Mouse (Mus musculus): ENCODE measurements around the gene Lin52. TPM values are rescaled to one million over a fixed set of nuclear protein-coding genes. Genes with fewer than 3 reads are reported as not detected.

Lin52 gene
- polyA plus RNA-seq, 1 experiment from 2014 or later, result 23.7 TPM

GRCm38 (mm10) chr12:84555218-84555617 is 104.0 kb downstream of the Lin52 start:
- Histone ChIP-seq H3K4me2 (replicated peaks; ENCODE audit: low read depth, low read length) (no peak overlapping the region), H3K4me3 (ENCODE audit: low read length) (no peak overlapping the region), H3K4me1 (ENCODE audit: insufficient read depth, low read length) (no peaks in the 10 kb centered on the region), H3K9ac (replicated peaks; ENCODE audit: low read length) (no peak overlapping the region), H3K27me3 (ENCODE audit: insufficient read depth, low read length) (no peaks in the 10 kb centered on the region), H3K36me3 (ENCODE audit: insufficient read depth, low read length) (no peaks in the 10 kb centered on the region), H3K27ac (ENCODE audit: low read length) (no peak overlapping the region), H3K9me3 (ENCODE audit: low read length) (no peaks in the 10 kb centered on the region)
- ATAC-seq (ENCODE audit: low FRiP score, low TSS enrichment), result no peak
- 55% methylated on average over 8 of the region's 8 CpGs for WGBS

DNA sequence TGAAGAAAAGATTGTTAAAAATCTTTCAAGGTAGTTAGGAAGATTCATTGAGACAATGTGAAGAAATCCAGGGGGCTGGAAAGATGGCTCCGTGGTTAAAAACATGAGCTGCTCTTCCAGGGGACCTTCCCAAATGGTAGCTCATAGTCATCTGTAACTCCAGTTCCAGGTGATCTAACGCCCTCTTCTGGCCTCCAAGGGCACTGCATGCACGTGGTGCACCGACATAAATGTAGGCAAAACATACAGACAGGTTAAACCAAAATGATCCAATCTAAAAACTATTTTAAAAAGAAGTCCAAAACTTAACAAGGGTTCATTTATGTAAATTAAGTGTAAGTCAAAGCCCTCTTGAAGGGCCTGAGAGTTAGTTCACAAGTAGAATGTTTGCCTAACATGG is 111.3 kb downstream of the Lin52 start:
- Histone ChIP-seq H3K4me3 (ENCODE audit: low read length) (no peak overlapping the region), H3K9me3 (ENCODE audit: low read length) (no peaks in the 10 kb centered on the region), H3K9ac (replicated peaks; ENCODE audit: low read length) (no peak overlapping the region), H3K27me3 (ENCODE audit: insufficient read depth, low read length) (peaks cover 10% of the 10 kb centered on the region), H3K4me2 (replicated peaks; ENCODE audit: low read depth, low read length) (no peak overlapping the region), H3K36me3 (ENCODE audit: insufficient read depth, low read length) (no peaks in the 10 kb centered on the region), H3K27ac (ENCODE audit: low read length) (no peak overlapping the region), H3K4me1 (ENCODE audit: insufficient read depth, low read length) (no peaks in the 10 kb centered on the region)
- ATAC-seq (ENCODE audit: low FRiP score, low TSS enrichment), result no peak
- 57% methylated on average over 4 of the region's 4 CpGs for WGBS

- Histone ChIP-seq H3K36me3 (ENCODE audit: insufficient read depth, low read length) (no peaks in the 10 kb centered on the region), H3K4me3 (ENCODE audit: low read length) (no peak overlapping the region), H3K27ac (ENCODE audit: low read length) (no peak overlapping the region), H3K9me3 (ENCODE audit: low read length) (no peaks in the 10 kb centered on the region), H3K9ac (replicated peaks; ENCODE audit: low read length) (no peak overlapping the region), H3K27me3 (ENCODE audit: insufficient read depth, low read length) (peaks cover 59% of the 10 kb centered on the region), H3K4me2 (replicated peaks; ENCODE audit: low read depth, low read length) (no peak overlapping the region), H3K4me1 (ENCODE audit: insufficient read depth, low read length) (peaks cover 7% of the 10 kb centered on the region; the same call in 1 of the 2 replicates)
- 80% methylated on average over 6 of the region's 6 CpGs for WGBS
- no peak for ATAC-seq (ENCODE audit: low FRiP score, low TSS enrichment)
These were observed 116.4 kb downstream of the Lin52 start for GRCm38 (mm10) chr12:84567576-84567975.

DNA sequence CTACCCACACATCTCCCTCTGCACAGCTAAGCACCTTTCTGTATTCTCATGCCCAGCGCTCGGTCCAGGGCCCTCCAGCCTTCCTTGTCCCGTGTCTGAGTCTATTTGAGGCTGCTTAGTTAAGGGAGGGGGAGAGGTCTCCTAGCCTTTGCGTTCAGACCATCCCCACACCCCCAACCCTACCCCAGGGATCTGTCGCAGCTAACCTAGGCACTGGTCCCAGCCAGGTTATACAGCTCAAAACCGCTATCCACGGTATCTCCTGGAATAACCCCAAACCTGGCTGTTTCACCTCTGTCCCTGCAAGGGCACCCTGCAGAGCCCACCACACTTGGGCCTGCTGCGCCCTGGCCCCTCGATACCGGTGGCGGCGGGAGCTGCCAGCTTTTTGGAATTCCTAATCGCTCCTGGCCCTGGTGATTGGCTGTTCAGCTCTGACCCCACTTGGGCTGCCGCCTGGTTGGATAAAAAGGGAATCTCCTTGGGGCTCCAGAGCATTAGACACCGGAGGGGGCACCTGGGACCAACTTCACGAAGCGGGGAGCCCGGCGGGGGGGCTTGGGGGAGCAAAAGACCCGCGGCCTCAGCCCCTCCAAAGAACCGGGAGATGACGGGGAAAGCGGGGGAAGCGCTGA is 118.2 kb downstream of the Lin52 start, which contains the start of gene Vsx2:
Vsx2 (plus strand) TSS at position 427 of the 635 bp plus-strand sequence.
- H3K4me1 ChIP-seq (ENCODE audit: insufficient read depth, low read length), result peaks cover 7% of the 10 kb centered on the region; the same call in 1 of the 2 replicates
- no peaks in the 10 kb centered on the region for H3K36me3 ChIP-seq (ENCODE audit: insufficient read depth, low read length)
- WGBS, result 3% methylated on average over 23 of the region's 25 CpGs
- no peak within 1 kb of the TSS for H3K27ac ChIP-seq (ENCODE audit: low read length)
- H3K4me2 ChIP-seq (replicated peaks; ENCODE audit: low read depth, low read length), result no peak within 1 kb of the TSS; the same call in 1 of the 2 replicates
- no peak within 1 kb of the TSS for H3K9ac ChIP-seq (replicated peaks; ENCODE audit: low read length)
- peaks cover 75% of the 10 kb centered on the region for H3K27me3 ChIP-seq (ENCODE audit: insufficient read depth, low read length)
- H3K4me3 ChIP-seq (ENCODE audit: low read length), result no peak within 1 kb of the TSS
- H3K9me3 ChIP-seq (ENCODE audit: low read length), result no peaks in the 10 kb centered on the region
- no peak for ATAC-seq (ENCODE audit: low FRiP score, low TSS enrichment)

DNA sequence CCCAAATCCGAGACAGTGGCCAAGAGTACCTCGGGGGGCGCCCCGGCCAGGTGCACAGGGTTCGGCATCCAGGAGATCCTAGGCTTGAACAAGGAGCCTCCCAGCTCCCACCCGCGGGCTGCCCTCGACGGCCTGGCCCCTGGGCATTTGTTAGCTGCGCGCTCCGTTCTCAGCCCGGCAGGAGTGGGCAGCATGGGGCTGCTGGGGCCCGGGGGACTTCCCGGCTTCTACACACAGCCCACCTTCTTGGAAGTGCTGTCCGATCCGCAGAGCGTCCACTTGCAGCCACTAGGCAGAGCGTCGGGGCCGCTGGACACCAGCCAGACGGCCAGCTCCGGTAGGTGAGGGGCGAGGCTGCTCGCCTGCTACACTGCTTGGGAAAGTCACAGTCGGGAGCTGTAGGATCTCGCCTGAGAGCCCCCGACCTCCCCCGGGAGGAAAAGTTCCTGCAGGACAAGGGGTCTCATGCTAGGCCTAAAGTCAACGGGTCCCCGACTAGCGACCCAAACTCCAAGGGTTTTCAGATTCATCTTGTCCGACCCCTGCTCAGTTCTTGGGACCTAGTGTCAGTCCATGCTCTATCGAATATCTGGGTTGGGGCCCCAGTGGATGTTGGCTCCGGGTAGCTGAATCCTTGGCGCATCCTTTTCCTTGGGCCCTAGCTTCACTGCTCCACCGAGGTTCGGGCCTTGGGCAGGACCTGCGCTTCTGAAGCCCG is 118.9 kb downstream of the Lin52 start:
- peaks cover 81% of the 10 kb centered on the region for H3K27me3 ChIP-seq (ENCODE audit: insufficient read depth, low read length)
- H3K9ac ChIP-seq (replicated peaks; ENCODE audit: low read length), result no peak overlapping the region
- no peak overlapping the region for H3K4me3 ChIP-seq (ENCODE audit: low read length)
- no peak overlapping the region; the same call in 1 of the 2 replicates for H3K4me2 ChIP-seq (replicated peaks; ENCODE audit: low read depth, low read length)
- ATAC-seq (ENCODE audit: low FRiP score, low TSS enrichment), result no peak
- 2% methylated on average over 40 of the region's 40 CpGs for WGBS
- H3K36me3 ChIP-seq (ENCODE audit: insufficient read depth, low read length), result no peaks in the 10 kb centered on the region
- peaks cover 7% of the 10 kb centered on the region; the same call in 1 of the 2 replicates for H3K4me1 ChIP-seq (ENCODE audit: insufficient read depth, low read length)
- no peak overlapping the region for H3K27ac ChIP-seq (ENCODE audit: low read length)
- H3K9me3 ChIP-seq (ENCODE audit: low read length), result no peaks in the 10 kb centered on the region

- Histone ChIP-seq H3K9ac (replicated peaks; ENCODE audit: low read length) (no peak overlapping the region), H3K27me3 (ENCODE audit: insufficient read depth, low read length) (peaks cover 82% of the 10 kb centered on the region), H3K36me3 (ENCODE audit: insufficient read depth, low read length) (no peaks in the 10 kb centered on the region), H3K4me2 (replicated peaks; ENCODE audit: low read depth, low read length) (no peak overlapping the region), H3K4me1 (ENCODE audit: insufficient read depth, low read length) (peaks cover 7% of the 10 kb centered on the region; the same call in 1 of the 2 replicates), H3K27ac (ENCODE audit: low read length) (no peak overlapping the region), H3K4me3 (ENCODE audit: low read length) (no peak overlapping the region), H3K9me3 (ENCODE audit: low read length) (no peaks in the 10 kb centered on the region)
- no peak for ATAC-seq (ENCODE audit: low FRiP score, low TSS enrichment)
- WGBS, result 2% methylated on average over 34 of the region's 34 CpGs
These were observed 119.6 kb downstream of the Lin52 start for GRCm38 (mm10) chr12:84570694-84571415.

- Histone ChIP-seq H3K4me2 (replicated peaks; ENCODE audit: low read depth, low read length) (0 out of 2 replicates have a peak overlapping the region, but pooled peaks have one; percentile 1), H3K27ac (ENCODE audit: low read length) (no peak overlapping the region), H3K9ac (replicated peaks; ENCODE audit: low read length) (no peak overlapping the region), H3K27me3 (ENCODE audit: insufficient read depth, low read length) (peaks cover 80% of the 10 kb centered on the region), H3K36me3 (ENCODE audit: insufficient read depth, low read length) (no peaks in the 10 kb centered on the region), H3K4me3 (ENCODE audit: low read length) (no peak overlapping the region), H3K9me3 (ENCODE audit: low read length) (no peaks in the 10 kb centered on the region), H3K4me1 (ENCODE audit: insufficient read depth, low read length) (peaks cover 7% of the 10 kb centered on the region; the same call in 1 of the 2 replicates)
- no peak for ATAC-seq (ENCODE audit: low FRiP score, low TSS enrichment)
- 3% methylated on average over 43 of the region's 43 CpGs for WGBS
These were observed 120.5 kb downstream of the Lin52 start for GRCm38 (mm10) chr12:84571466-84572340.

DNA sequence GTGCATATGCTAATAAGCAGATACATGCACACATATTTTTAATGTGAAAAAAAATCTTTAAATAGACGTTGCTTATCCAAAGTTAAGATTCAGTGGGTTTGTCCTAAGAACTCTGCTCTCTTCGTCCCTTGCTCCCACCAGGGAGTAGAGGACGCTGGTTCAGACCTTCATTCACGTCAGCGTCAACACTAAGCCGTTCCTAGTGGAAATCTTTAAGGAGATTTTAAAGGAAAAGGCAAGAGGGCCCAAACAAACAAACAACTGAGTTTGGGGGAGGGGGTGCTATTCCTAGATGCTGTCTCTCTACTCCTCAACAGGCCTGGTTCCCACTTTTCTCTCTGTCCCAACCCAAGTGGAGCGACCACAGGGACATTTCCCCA is 121.1 kb downstream of the Lin52 start:
- Histone ChIP-seq H3K9me3 (ENCODE audit: low read length) (no peaks in the 10 kb centered on the region), H3K9ac (replicated peaks; ENCODE audit: low read length) (no peak overlapping the region), H3K4me3 (ENCODE audit: low read length) (no peak overlapping the region), H3K27ac (ENCODE audit: low read length) (no peak overlapping the region), H3K4me2 (replicated peaks; ENCODE audit: low read depth, low read length) (no peak overlapping the region), H3K27me3 (ENCODE audit: insufficient read depth, low read length) (peaks cover 77% of the 10 kb centered on the region), H3K36me3 (ENCODE audit: insufficient read depth, low read length) (no peaks in the 10 kb centered on the region), H3K4me1 (ENCODE audit: insufficient read depth, low read length) (peaks cover 7% of the 10 kb centered on the region; the same call in 1 of the 2 replicates)
- no peak for ATAC-seq (ENCODE audit: low FRiP score, low TSS enrichment)
- 10% methylated on average over 7 of the region's 7 CpGs for WGBS

- Histone ChIP-seq H3K9me3 (ENCODE audit: low read length) (no peaks in the 10 kb centered on the region), H3K36me3 (ENCODE audit: insufficient read depth, low read length) (no peaks in the 10 kb centered on the region), H3K27me3 (ENCODE audit: insufficient read depth, low read length) (peaks cover 71% of the 10 kb centered on the region), H3K27ac (ENCODE audit: low read length) (no peak overlapping the region), H3K4me1 (ENCODE audit: insufficient read depth, low read length) (peaks cover 7% of the 10 kb centered on the region; the same call in 1 of the 2 replicates), H3K4me3 (ENCODE audit: low read length) (no peak overlapping the region), H3K4me2 (replicated peaks; ENCODE audit: low read depth, low read length) (no peak overlapping the region), H3K9ac (replicated peaks; ENCODE audit: low read length) (no peak overlapping the region)
- ATAC-seq (ENCODE audit: low FRiP score, low TSS enrichment), result no peak
- WGBS, result 18% methylated on average over 7 of the region's 7 CpGs
These were observed 121.9 kb downstream of the Lin52 start for GRCm38 (mm10) chr12:84573094-84573493.
